Mouse (Mus musculus) hindbrain, embryonic 16.5 days (tissue): Measurements from ENCODE around the gene Tnnt2. TPM values are rescaled to one million over a fixed set of nuclear protein-coding genes. Genes with fewer than 3 reads are reported as not detected.

Experiments used
- polyA plus RNA-seq: library from polyadenylated mRNA; unstranded; fragments of >200 nt; fragmentation: Nextera tagmentation; extraction: Ambion mirVana; gene quantifications from 2 replicates; pipeline ENCODE4 v1.2.1, GENCODE M21; 2015

Tnnt2 gene
- polyA plus RNA-seq, 1 experiment from 2014 or later = 1.5 TPM

Other genes with a start within 250 kb of the Tnnt2 start
- gene Nav1, start 229.1 kb upstream of the Tnnt2 start, polyA plus RNA-seq = 48.8 and 50.1 TPM in 2 replicates
- 20.6 and 23.7 TPM in 2 replicates for gene Csrp1, start 116.3 kb upstream of the Tnnt2 start, polyA plus RNA-seq
- 43.1 and 49.5 TPM in 2 replicates for gene Phlda3, start 70.2 kb upstream of the Tnnt2 start, polyA plus RNA-seq
- gene Tnni1, start 56.9 kb upstream of the Tnnt2 start, polyA plus RNA-seq = 1.1 and 19.6 TPM in 2 replicates
- 0.47 and 0.93 TPM in 2 replicates for gene Lad1, start 17.8 kb upstream of the Tnnt2 start, polyA plus RNA-seq
- gene Pkp1, start 82.9 kb downstream of the Tnnt2 start, polyA plus RNA-seq = 0.09 and 0.14 TPM in 2 replicates
- gene Igfn1, start 170.0 kb downstream of the Tnnt2 start, polyA plus RNA-seq = 0.05 TPM in 1 of 2 replicates, not detected in the other
- 188 and 207 TPM in 2 replicates for gene Tmem9, start 171.8 kb downstream of the Tnnt2 start, polyA plus RNA-seq
- not detected in 2 replicates for gene Ascl5, start 214.4 kb downstream of the Tnnt2 start, polyA plus RNA-seq
- 0.45 and 0.66 TPM in 2 replicates for gene Cacna1s, start 216.4 kb downstream of the Tnnt2 start, polyA plus RNA-seq